Mouse (Mus musculus): Measurements from ENCODE around the gene Nr1d2.
"Not testable (repeated sequence)": the region's sequence is repeated elsewhere in the genome, so short reads cannot be mapped to it uniquely, and the experiment has no call there.

The Nr1d2 gene

DNA sequence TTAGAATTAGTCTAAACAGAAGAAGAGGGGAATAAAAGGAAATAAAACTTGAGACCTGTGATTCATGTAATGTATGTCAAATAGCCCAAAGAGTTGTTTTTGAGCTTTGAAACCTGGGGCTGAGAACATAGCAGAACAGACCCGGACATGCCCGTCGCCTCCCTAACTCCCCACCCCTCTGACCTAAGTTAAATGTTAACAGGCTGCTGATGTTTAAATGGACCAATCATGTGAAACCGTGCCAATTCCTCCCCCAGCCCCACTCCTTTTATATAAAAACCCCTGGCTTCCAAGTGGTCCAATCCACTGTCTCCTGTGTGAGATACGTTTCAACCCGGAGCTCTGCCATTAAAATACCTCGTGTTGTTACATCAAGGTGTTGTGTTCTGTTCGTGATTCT is 7.1 kb downstream of the Nr1d2 start:
- not testable (repeated sequence) for DNase-seq

DNA sequence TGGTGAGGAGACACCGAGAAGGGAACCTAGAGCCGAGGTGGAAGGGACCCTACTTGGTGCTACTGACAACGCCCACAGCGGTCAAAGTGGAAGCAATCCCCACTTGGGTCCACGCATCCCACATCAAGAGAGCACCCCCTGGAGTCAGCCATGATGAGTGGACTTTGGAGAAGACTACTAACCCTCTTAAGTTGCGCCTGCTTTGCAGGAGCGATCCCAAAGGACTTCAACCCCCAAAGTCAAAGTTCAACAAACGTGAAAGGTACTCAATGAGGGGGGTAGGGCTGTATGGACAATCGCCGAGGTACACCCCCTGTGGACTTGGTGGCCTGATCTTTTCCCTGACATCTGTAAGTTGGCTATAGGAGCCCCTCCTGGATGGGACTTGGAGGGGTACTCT is 9.2 kb downstream of the Nr1d2 start:
- not testable (repeated sequence) for DNase-seq

DNA sequence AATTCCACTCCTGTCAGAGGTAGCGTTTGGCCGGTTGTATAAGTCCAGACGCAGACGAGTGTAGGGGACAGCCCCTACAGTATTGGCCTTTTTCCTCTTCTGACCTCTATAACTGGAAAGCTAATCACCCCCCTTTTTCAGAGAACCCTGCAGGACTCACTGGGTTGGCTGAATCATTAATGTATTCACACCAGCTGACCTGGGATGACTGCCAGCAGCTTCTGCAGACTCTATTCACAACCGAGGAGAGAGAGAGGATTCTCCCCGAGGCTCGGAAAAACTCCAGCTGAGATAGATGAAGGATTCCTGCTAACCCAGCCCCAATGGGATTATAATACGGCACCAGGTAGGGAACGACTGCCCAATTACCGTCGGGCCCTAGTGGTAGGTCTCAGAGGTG is 12.7 kb downstream of the Nr1d2 start:
- DNase-seq, result not testable (repeated sequence)

DNA sequence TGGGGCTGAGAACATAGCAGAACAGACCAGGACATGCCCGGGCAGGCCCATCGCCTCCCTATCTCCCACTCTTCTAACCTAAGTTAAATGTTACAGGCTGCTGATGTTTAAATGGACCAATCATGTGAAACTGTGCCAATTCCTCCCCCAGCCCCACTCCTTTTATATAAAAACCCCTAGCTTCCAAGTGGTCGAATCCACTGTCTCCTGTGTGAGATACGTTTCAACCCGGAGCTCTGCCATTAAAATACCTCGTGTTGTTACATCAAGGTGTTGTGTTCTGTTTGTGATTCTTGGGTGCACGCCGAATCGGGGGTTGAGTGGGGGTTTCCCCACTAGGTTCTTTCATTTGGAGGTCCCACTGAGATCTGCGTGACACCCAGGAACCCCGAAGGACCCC is 13.5 kb downstream of the Nr1d2 start:
- not testable (repeated sequence) for DNase-seq

DNA sequence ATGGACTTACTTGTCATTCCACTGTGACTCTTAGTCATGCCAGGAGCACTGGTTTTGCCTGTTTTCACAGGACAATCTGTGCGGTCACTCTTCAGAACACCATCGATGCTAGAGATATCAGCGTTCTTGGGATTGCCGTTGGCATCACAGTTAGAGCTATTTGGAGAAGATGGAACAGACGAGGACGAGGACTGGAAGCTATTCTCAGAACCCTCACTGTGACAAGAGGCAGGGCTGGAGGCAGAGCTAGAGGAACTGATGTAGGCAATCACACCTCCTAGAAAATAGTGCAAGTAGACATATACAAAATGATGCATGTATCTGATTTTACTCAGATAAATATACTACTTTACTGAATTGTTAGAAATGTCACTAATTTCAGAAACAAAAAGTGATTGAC is 16.9 kb downstream of the Nr1d2 start:
- DNase-seq, result no peak

DNA sequence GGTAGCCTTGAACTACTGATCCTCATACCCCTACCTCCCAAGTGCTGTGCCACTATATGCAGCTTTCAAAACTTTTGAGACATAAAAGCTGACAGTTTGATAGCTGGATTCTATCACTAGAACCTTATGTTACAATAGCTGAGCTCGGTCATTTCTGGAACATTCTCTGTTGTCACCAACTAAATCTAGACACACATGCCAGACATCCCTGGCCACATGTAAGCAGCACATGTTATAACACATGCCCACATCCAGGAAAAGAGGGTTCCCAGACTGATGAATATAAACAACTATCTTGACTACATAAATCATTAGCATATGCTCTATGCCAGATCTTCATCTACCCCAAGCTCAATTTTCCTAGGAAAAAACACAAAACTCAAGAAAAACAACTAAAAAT is 21.8 kb downstream of the Nr1d2 start:
- DNase-seq, result no peak

DNA sequence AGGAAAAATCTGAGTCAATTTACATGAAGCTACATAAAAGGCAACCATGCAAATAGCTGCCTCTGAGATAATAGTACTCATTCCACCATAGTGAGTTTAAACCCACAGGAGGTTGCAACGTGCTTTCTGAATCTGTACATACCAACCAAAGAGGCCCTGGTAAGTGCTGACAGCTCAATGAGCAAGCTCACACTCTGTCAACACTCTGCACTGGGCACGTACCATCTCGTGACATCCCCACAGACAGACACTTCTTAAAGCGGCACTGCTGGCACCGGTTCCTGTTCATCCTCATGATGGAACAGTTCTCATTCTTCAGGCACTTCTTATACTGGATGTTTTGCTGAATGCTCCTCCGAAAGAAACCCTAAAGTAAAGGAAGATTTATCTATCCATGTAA is 22.5 kb downstream of the Nr1d2 start:
- no peak for DNase-seq

DNA sequence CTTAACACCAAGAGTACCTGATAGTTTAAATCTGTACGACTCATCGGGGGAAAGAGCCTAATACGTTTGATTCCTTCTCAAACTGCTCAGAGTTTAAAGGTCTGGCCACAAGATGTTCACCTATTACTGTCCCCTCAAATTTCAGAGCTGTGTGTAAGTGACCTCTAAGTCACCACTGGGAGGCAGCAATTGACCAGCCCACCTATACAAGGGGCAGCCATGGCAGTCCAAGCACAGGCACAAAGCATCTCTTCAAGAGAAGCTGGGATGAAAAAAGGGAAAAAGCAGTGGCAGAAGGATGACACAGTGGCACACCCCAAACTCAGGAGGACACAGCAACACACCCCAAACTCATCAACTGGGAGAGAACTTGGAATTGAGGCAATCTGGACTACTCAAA is 28.1 kb downstream of the Nr1d2 start:
- peak; percentile 37 for DNase-seq

DNA sequence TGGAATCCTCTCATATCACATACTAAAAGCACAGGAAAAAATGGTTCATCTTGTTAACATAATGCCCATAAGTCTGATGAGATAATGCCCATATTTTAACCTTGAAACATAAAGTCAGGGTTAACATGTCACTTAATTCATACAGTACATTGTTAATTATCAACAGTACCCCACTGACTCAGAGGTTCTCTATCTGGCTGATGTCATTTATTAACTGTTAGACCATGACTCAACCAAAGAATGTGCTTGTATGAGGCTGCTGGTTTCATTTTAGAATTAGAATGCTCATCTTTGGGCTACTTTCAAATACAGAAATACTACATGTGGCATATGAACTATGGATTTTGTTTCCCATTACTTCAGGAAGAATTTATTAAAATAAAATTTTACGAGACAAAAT is 34.6 kb downstream of the Nr1d2 start:
- not testable (repeated sequence) for DNase-seq

DNA sequence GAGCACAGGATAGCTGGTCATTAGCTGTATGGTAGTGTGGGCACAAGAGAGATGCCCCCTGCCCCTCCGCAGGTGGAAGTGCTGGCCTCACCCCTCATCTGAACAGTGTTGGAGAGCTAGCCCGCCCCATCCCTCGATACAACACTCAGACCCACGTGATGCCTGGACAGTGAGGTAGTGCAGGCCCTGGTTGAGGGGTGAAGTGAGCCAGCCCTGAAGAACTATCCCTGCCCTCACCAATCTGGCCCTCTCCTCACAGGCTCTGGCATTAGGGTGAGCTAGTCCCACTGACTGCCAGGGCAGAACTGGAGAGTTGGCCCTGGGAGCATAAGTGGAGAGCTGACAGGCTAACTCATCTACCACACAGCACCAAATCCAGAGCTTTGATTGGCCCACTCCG is 37.5 kb downstream of the Nr1d2 start:
- no peak for DNase-seq

DNA sequence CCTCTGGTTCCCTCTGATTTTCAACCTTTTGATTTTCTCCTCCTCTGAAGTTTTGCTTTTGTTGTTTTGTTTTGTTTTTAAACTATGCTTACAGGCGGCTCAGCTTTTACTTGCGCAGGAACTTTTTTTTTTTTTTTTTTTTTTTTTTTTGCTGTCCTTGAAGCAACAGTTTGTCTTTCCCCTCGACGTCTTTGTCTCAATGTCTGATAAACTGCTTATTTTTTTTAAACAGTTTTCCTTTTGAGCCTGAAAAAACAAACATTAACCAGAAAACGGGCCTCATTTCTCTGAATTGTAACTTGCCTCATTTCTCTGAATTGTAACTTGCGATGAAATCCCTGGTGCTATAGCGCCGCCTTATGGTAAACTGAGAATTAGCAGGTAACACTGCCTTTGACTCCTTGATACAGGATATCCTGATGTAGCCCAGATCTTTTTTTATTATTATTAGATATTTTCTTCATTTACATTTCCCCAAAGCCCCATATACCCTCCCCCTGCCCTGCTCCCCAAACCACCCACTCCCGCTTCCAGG is 52.0 kb downstream of the Nr1d2 start:
- DNase-seq, result peak; percentile 58

DNA sequence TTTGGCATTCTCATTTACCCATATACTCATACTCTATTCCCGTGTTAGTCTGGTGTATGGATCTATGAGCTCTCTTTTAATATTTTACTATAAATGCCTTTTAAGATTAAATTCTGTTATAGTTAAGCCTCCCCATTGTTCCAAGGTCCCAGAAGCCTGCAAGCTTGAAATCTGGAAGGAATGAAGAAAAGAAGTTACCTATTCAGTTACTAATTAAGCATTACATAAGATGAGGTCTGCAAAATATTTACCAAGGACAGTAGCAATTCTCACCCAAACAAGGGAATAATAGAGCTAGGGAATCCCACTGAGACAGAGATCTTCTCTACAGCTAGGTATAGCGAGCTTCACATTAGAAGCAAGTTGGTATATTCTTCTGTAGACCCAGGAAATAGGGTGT is 61.4 kb downstream of the Nr1d2 start:
- not testable (repeated sequence) for DNase-seq

DNA sequence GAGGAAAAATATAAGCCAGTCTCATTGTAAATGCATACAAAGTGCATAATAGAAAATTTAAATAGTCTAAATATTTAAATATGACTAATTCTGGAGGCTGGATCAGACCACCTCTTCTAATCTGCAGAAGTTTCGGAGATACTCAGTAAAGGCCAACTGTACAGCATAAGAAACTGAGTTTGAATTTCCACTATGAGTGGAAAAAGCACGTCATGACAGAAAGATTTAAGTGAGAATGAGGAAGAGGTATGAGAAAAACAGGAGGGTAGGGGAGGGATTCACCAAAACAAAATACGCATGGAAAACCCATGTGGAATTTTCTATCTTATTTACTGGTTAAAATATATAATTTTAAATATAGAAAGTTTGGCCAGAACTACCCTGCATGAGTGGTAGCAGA is 71.3 kb downstream of the Nr1d2 start:
- no peak for DNase-seq

DNA sequence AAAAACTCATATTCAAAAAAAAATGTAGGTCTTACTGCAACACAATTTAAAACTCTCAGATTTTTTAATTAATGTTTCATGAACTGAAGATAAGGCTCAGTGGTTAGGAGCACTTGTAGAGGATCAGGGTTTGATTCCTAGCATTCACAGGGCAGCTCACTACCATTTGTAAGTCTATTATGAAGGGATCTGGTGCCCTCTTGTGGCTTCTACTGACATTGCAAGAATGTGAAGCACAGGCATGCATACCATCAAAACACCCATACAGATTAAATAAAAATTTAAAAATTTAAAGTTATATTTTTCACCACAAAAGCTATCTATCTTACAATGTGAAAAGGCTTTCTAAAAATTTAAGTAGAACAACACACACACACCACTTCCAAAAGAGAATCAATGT is 71.9 kb downstream of the Nr1d2 start:
- peak; percentile 76 for DNase-seq

Data from lung, postnatal 36 days (tissue).